Mouse (Mus musculus) bone marrow macrophage, adult 2 months (primary cell): ENCODE measurements around the gene Diras1. TPM values are rescaled to one million over a fixed set of nuclear protein-coding genes. Genes with fewer than 3 reads are reported as not detected.
"Not testable (repeated sequence)": the region's sequence is repeated elsewhere in the genome, so short reads cannot be mapped to it uniquely, and the experiment has no call there.

Experiments
- H3K27ac ChIP-seq: 2 replicates; pipeline ENCODE4 v1.5.1; 2012; ENCODE audit warnings: low read depth, low read length; ENCODE audit not compliant: insufficient read depth
- H3K4me1 ChIP-seq: 2 replicates; pipeline ENCODE4 v1.6.1; 2012; ENCODE audit warnings: low read length; ENCODE audit not compliant: control insufficient read depth, insufficient read depth
- H3K4me3 ChIP-seq: 2 replicates; pipeline ENCODE4 v1.5.1; 2012; ENCODE audit warnings: mild to moderate bottlenecking, low read length, moderate library complexity; ENCODE audit not compliant: insufficient read depth
- CTCF ChIP-seq: IDR thresholded peaks from 2 replicates; pipeline ENCODE4 v1.5.1; 2012; ENCODE audit warnings: low read depth, mild to moderate bottlenecking, low read length, moderate library complexity
- POLR2A ChIP-seq: IDR thresholded peaks from 2 replicates; pipeline ENCODE4 v1.6.1; 2012; ENCODE audit warnings: mild to moderate bottlenecking, low read depth, low read length, borderline replicate concordance
- polyA plus RNA-seq: library from polyadenylated mRNA; stranded (reverse); fragments of >200 nt; gene quantifications from 2 replicates; pipeline ENCODE4 v1.2.4, GENCODE M21; 2012; ENCODE audit not compliant: missing spikeins, insufficient read depth, insufficient read length

The Diras1 gene
- polyA plus RNA-seq, 1 experiment = not detected

- Histone ChIP-seq H3K4me1 (peaks cover 16% of the 10 kb centered on the region), H3K27ac (no peak overlapping the region), H3K4me3 (no peak overlapping the region)
- TF ChIP-seq POLR2A (no peak), CTCF (no peak)
These were observed 35.1 kb downstream of the Diras1 start for GRCm38 (mm10) chr10:80990406-80990805.

- not testable (repeated sequence) for H3K27ac ChIP-seq, H3K4me3 ChIP-seq
- H3K4me1 ChIP-seq = peaks cover 20% of the 10 kb centered on the region
These were observed 35.6 kb downstream of the Diras1 start for GRCm38 (mm10) chr10:80989854-80990253.

- Histone ChIP-seq H3K4me3 (no peak overlapping the region), H3K4me1 (peaks cover 24% of the 10 kb centered on the region), H3K27ac (no peak overlapping the region)
- TF ChIP-seq CTCF = no peak
These were observed 36.0 kb downstream of the Diras1 start for GRCm38 (mm10) chr10:80989446-80989845.

GRCm38 (mm10) chr10:80987709-80988441, 37.6 kb downstream of the Diras1 start:
- Histone ChIP-seq H3K27ac (no peak overlapping the region), H3K4me1 (peaks cover 31% of the 10 kb centered on the region), H3K4me3 (no peak overlapping the region)
- TF ChIP-seq CTCF (peak; percentile 68), POLR2A (no peak)

GRCm38 (mm10) chr10:80986754-80987153, 38.7 kb downstream of the Diras1 start:
- peaks cover 36% of the 10 kb centered on the region for H3K4me1 ChIP-seq
- TF ChIP-seq POLR2A (no peak), CTCF (no peak)
- no peak overlapping the region for H3K4me3 ChIP-seq
- no peak overlapping the region for H3K27ac ChIP-seq

- TF ChIP-seq POLR2A = no peak
- TF ChIP-seq CTCF = no peak
- H3K4me3 ChIP-seq = peak overlapping the region; percentile 56
- H3K4me1 ChIP-seq = peaks cover 36% of the 10 kb centered on the region
- H3K27ac ChIP-seq = no peak overlapping the region
These were observed 39.3 kb downstream of the Diras1 start for GRCm38 (mm10) chr10:80985970-80986701.

GRCm38 (mm10) chr10:80985241-80985969, 40.1 kb downstream of the Diras1 start:
- TF ChIP-seq POLR2A (no peak), CTCF (no peak)
- no peak overlapping the region for H3K27ac ChIP-seq
- peaks cover 36% of the 10 kb centered on the region for H3K4me1 ChIP-seq
- H3K4me3 ChIP-seq = peak overlapping the region; percentile 56

GRCm38 (mm10) chr10:80984223-80984622, 41.2 kb downstream of the Diras1 start:
- Histone ChIP-seq H3K27ac (no peak overlapping the region), H3K4me1 (peaks cover 33% of the 10 kb centered on the region), H3K4me3 (no peak overlapping the region)
- no peak for TF ChIP-seq CTCF
- no peak for TF ChIP-seq POLR2A

GRCm38 (mm10) chr10:80982381-80982780, 43.1 kb downstream of the Diras1 start:
- Histone ChIP-seq H3K4me1 (peaks cover 26% of the 10 kb centered on the region), H3K4me3 (no peak overlapping the region), H3K27ac (no peak overlapping the region)
- TF ChIP-seq POLR2A (no peak), CTCF (no peak)
